Mouse (Mus musculus) hindbrain, embryonic 15.5 days (tissue): ENCODE data around the gene Cachd1. TPM values are rescaled to one million over a fixed set of nuclear protein-coding genes. Genes with fewer than 3 reads are reported as not detected.

Experiments used
- ATAC-seq: fragments of 200-750 bp; cut with Nextera tagmentation; 2 replicates; pipeline ENCODE4 v1.8.0; 2017; ENCODE audit warnings: low read depth, moderate number of reproducible peaks, moderate TSS enrichment; ENCODE audit not compliant: low FRiP score
- H3K27ac ChIP-seq: fragments of 300-500 bp; sonication (generic); replicated peaks from 2 replicates; pipeline ENCODE4 v1.5.1; 2015; ENCODE audit warnings: mild to moderate bottlenecking, inconsistent platforms
- H3K27me3 ChIP-seq: fragments of 300-500 bp; sonication (generic); 2 replicates; pipeline ENCODE4 v1.6.1; 2015; ENCODE audit warnings: control low read depth, inconsistent platforms
- H3K36me3 ChIP-seq: fragments of 300-500 bp; sonication (generic); 2 replicates; pipeline ENCODE4 v1.6.1; 2015; ENCODE audit warnings: control low read depth, inconsistent platforms
- H3K4me1 ChIP-seq: fragments of 300-500 bp; sonication (generic); replicated peaks from 2 replicates; pipeline ENCODE4 v1.6.1; 2015; ENCODE audit warnings: control low read depth, inconsistent platforms
- H3K4me2 ChIP-seq: fragments of 300-500 bp; sonication (generic); 2 replicates; pipeline ENCODE4 v1.6.1; 2015; ENCODE audit warnings: moderate library complexity, mild to moderate bottlenecking, inconsistent platforms
- H3K4me3 ChIP-seq: fragments of 300-500 bp; sonication (generic); 2 replicates; pipeline ENCODE4 v1.5.1; 2015; ENCODE audit warnings: mild to moderate bottlenecking, inconsistent platforms
- H3K9ac ChIP-seq: fragments of 300-500 bp; sonication (generic); 2 replicates; pipeline ENCODE4 v1.6.1; 2015; ENCODE audit warnings: inconsistent platforms
- H3K9me3 ChIP-seq: fragments of 300-500 bp; sonication (generic); 2 replicates; pipeline ENCODE4 v1.6.1; 2016; ENCODE audit warnings: control low read depth, inconsistent platforms
- WGBS: fragments of 180-500 bp; shearing (Covaris S2); methylation state at CpG from one replicate; pipeline ENCODE4 v1.1.7; 2015; 5-methylcytosine and 5-hydroxymethylcytosine counted together
- polyA plus RNA-seq: library from polyadenylated mRNA; unstranded; fragments of >200 nt; fragmentation: Nextera tagmentation; extraction: Ambion mirVana; gene quantifications from 2 replicates; pipeline ENCODE4 v1.2.1, GENCODE M21; 2015

Gene Cachd1
- polyA plus RNA-seq, 1 experiment from 2014 or later, result 21.9 TPM

GRCm38 (mm10) chr4:100768606-100769005 lies 7.9 kb upstream of the Cachd1 start:
- Histone ChIP-seq H3K27ac (no peak overlapping the region), H3K9me3 (no peaks in the 10 kb centered on the region), H3K9ac (no peak overlapping the region), H3K4me1 (no peaks in the 10 kb centered on the region), H3K4me3 (no peak overlapping the region), H3K4me2 (no peak overlapping the region), H3K36me3 (no peaks in the 10 kb centered on the region), H3K27me3 (no peaks in the 10 kb centered on the region)
- WGBS, result 59% methylated on average over 3 of the region's 3 CpGs
- ATAC-seq, result no peak

GRCm38 (mm10) chr4:100776871-100777375 lies 448 bp downstream of the Cachd1 start:
- Histone ChIP-seq H3K9ac (peak overlapping the region; percentile 88), H3K9me3 (no peaks in the 10 kb centered on the region), H3K4me3 (peak overlapping the region; percentile 88), H3K27ac (peak overlapping the region; percentile 91), H3K4me1 (peaks cover 40% of the 10 kb centered on the region), H3K4me2 (peak overlapping the region; percentile 96), H3K27me3 (no peaks in the 10 kb centered on the region), H3K36me3 (no peaks in the 10 kb centered on the region)
- under 1% methylated on average over 58 of the region's 68 CpGs for WGBS
- peak; percentile 53 for ATAC-seq

GRCm38 (mm10) chr4:100777376-100778041 lies 1.0 kb downstream of the Cachd1 start:
- no peaks in the 10 kb centered on the region for H3K9me3 ChIP-seq

GRCm38 (mm10) chr4:100778082-100778481 lies 1.6 kb downstream of the Cachd1 start:
- Histone ChIP-seq H3K36me3 (no peaks in the 10 kb centered on the region), H3K9ac (peak overlapping the region; percentile 88), H3K27me3 (no peaks in the 10 kb centered on the region), H3K4me2 (peak overlapping the region; percentile 96), H3K4me3 (peak overlapping the region; percentile 88), H3K9me3 (no peaks in the 10 kb centered on the region), H3K4me1 (peaks cover 44% of the 10 kb centered on the region), H3K27ac (peak overlapping the region; percentile 91)
- WGBS, result 1% methylated on average over 16 of the region's 16 CpGs
- no peak for ATAC-seq

More at GRCm38 (mm10) chr4:100777376-100778041, 1.0 kb downstream of the Cachd1 start:
- Histone ChIP-seq H3K27ac (peak overlapping the region; percentile 91), H3K4me1 (peaks cover 43% of the 10 kb centered on the region), H3K27me3 (no peaks in the 10 kb centered on the region), H3K4me3 (peak overlapping the region; percentile 88), H3K36me3 (no peaks in the 10 kb centered on the region), H3K9ac (peak overlapping the region; percentile 88), H3K4me2 (peak overlapping the region; percentile 96)
- peak; percentile 50 for ATAC-seq
- WGBS, result 0% methylated on average over 42 of the region's 42 CpGs

GRCm38 (mm10) chr4:100779023-100779422 lies 2.5 kb downstream of the Cachd1 start:
- 11% methylated on average over 4 of the region's 4 CpGs for WGBS
- no peaks in the 10 kb centered on the region for H3K9me3 ChIP-seq
- peak overlapping the region; percentile 88 for H3K9ac ChIP-seq
- peaks cover 44% of the 10 kb centered on the region for H3K4me1 ChIP-seq
- H3K4me3 ChIP-seq, result peak overlapping the region; percentile 88
- peak overlapping the region; percentile 96 for H3K4me2 ChIP-seq
- H3K27me3 ChIP-seq, result no peaks in the 10 kb centered on the region
- no peak overlapping the region for H3K27ac ChIP-seq
- H3K36me3 ChIP-seq, result no peaks in the 10 kb centered on the region
- no peak for ATAC-seq

- Histone ChIP-seq H3K9ac (peak overlapping the region; percentile 3; the same call in 1 of the 2 replicates), H3K27ac (0 out of 2 replicates have a peak overlapping the region, but pooled peaks have one; percentile 14), H3K4me1 (peaks cover 44% of the 10 kb centered on the region), H3K4me3 (peak overlapping the region; percentile 88), H3K36me3 (no peaks in the 10 kb centered on the region), H3K4me2 (peak overlapping the region; percentile 96), H3K9me3 (no peaks in the 10 kb centered on the region), H3K27me3 (no peaks in the 10 kb centered on the region)
- 10% methylated on average over 5 of the region's 5 CpGs for WGBS
- ATAC-seq, result no peak
Observed at GRCm38 (mm10) chr4:100779695-100780094, 3.2 kb downstream of the Cachd1 start.

GRCm38 (mm10) chr4:100780911-100781310 lies 4.4 kb downstream of the Cachd1 start:
- 32% methylated on average over 6 of the region's 6 CpGs for WGBS
- no peaks in the 10 kb centered on the region for H3K9me3 ChIP-seq
- peak overlapping the region; percentile 96 for H3K4me2 ChIP-seq
- H3K4me3 ChIP-seq, result no peak overlapping the region
- H3K27me3 ChIP-seq, result no peaks in the 10 kb centered on the region
- H3K36me3 ChIP-seq, result no peaks in the 10 kb centered on the region
- ATAC-seq, result no peak
- peaks cover 43% of the 10 kb centered on the region for H3K4me1 ChIP-seq
- no peak overlapping the region for H3K9ac ChIP-seq
- no peak overlapping the region for H3K27ac ChIP-seq

- H3K27me3 ChIP-seq, result no peaks in the 10 kb centered on the region
- no peaks in the 10 kb centered on the region for H3K9me3 ChIP-seq
- no peaks in the 10 kb centered on the region for H3K36me3 ChIP-seq
- ATAC-seq, result no peak
- peaks cover 44% of the 10 kb centered on the region for H3K4me1 ChIP-seq
- WGBS, result 55% methylated on average over 8 of the region's 8 CpGs
- H3K4me3 ChIP-seq, result no peak overlapping the region
- H3K27ac ChIP-seq, result no peak overlapping the region
- no peak overlapping the region for H3K9ac ChIP-seq
- H3K4me2 ChIP-seq, result no peak overlapping the region
Observed at GRCm38 (mm10) chr4:100782348-100782747, 5.9 kb downstream of the Cachd1 start.

GRCm38 (mm10) chr4:100782891-100783290 lies 6.4 kb downstream of the Cachd1 start:
- Histone ChIP-seq H3K4me3 (no peak overlapping the region), H3K36me3 (no peaks in the 10 kb centered on the region), H3K27me3 (no peaks in the 10 kb centered on the region), H3K27ac (no peak overlapping the region), H3K4me1 (peaks cover 45% of the 10 kb centered on the region), H3K9ac (no peak overlapping the region), H3K9me3 (no peaks in the 10 kb centered on the region), H3K4me2 (no peak overlapping the region)
- ATAC-seq, result no peak
- WGBS, result 83% methylated on average over 3 of the region's 3 CpGs

GRCm38 (mm10) chr4:100787201-100787600 lies 10.7 kb downstream of the Cachd1 start:
- Histone ChIP-seq H3K27ac (no peak overlapping the region), H3K4me2 (no peak overlapping the region), H3K9me3 (no peaks in the 10 kb centered on the region), H3K4me3 (no peak overlapping the region), H3K36me3 (no peaks in the 10 kb centered on the region), H3K9ac (no peak overlapping the region), H3K4me1 (peaks cover 11% of the 10 kb centered on the region), H3K27me3 (no peaks in the 10 kb centered on the region)
- peak; percentile 63; the same call in 1 of the 2 replicates for ATAC-seq
- 70% methylated on average over 3 of the region's 3 CpGs for WGBS

GRCm38 (mm10) chr4:100790176-100790575 lies 13.7 kb downstream of the Cachd1 start:
- Histone ChIP-seq H3K27ac (no peak overlapping the region), H3K4me3 (no peak overlapping the region), H3K4me1 (peaks cover 14% of the 10 kb centered on the region), H3K36me3 (no peaks in the 10 kb centered on the region), H3K9me3 (no peaks in the 10 kb centered on the region), H3K4me2 (no peak overlapping the region), H3K27me3 (no peaks in the 10 kb centered on the region), H3K9ac (no peak overlapping the region)
- WGBS, result 76% methylated on average over 5 of the region's 5 CpGs
- no peak for ATAC-seq

GRCm38 (mm10) chr4:100793147-100793546 lies 16.7 kb downstream of the Cachd1 start:
- peaks cover 25% of the 10 kb centered on the region for H3K4me1 ChIP-seq
- no peak overlapping the region for H3K4me2 ChIP-seq
- no peak for ATAC-seq
- H3K27ac ChIP-seq, result peak overlapping the region; percentile 48; the same call in 1 of the 2 replicates
- H3K9me3 ChIP-seq, result no peaks in the 10 kb centered on the region
- H3K27me3 ChIP-seq, result no peaks in the 10 kb centered on the region
- H3K4me3 ChIP-seq, result no peak overlapping the region
- 8% methylated on average over 2 of the region's 2 CpGs for WGBS
- no peaks in the 10 kb centered on the region for H3K36me3 ChIP-seq
- no peak overlapping the region for H3K9ac ChIP-seq
